Mouse (Mus musculus): ENCODE data around the gene Nup160. TPM values are rescaled to one million over a fixed set of nuclear protein-coding genes. Genes with fewer than 3 reads are reported as not detected.

The Nup160 gene
- polyA plus RNA-seq, 1 experiment from 2014 or later, result 16.2 TPM

DNA sequence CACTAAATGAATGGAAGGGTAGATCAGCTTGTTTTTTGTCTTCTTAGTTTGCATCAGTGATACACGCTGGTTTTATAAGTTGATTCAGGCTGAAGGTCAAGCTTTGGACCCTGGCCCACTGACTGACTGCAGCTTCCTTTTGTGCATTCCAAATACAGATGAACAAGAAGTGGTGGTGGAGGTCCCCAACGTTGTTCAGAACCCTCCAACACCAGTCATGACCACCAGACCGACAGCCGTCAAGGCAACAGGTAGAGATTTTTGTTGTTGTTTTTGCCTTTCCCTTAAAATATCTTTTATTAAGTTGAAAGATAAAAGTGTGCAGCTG, 69.5 kb downstream of the Nup160 start:
- Histone ChIP-seq H3K9ac (peak overlapping the region; percentile 93), H3K9me3 (replicated peaks) (no peaks in the 10 kb centered on the region), H3K4me1 (replicated peaks) (peaks cover 14% of the 10 kb centered on the region), H3K27ac (peak overlapping the region; percentile 96), H3K4me3 (peak overlapping the region; percentile 81), H3K4me2 (peak overlapping the region; percentile 71), H3K27me3 (no peaks in the 10 kb centered on the region), H3K36me3 (peaks cover 15% of the 10 kb centered on the region; the same call in 1 of the 2 replicates)
- ATAC-seq (replicated peaks; ENCODE audit: insufficient number of reproducible peaks, insufficient read depth, low FRiP score, low read depth), result no peak
- 11% methylated on average over 4 of the region's 4 CpGs for WGBS

DNA sequence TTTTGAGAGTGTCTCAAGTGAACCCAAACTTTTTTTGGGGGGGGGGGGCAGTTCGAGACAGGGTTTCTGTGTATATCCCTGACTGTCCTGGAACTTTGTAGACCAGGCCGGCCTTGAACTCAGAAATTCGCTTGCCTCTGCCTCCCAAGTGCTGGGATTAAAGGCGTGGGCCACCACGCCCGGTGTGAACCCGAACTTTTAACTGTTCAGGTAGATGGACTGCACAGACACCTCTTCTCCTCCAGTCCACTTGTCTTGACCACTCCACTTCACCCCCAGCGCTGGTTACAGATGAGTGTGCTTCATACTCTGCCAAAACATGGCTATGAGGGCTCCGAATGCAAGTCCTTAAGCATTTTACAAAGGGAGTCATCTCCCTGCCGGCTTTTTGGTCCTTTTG, 70.1 kb downstream of the Nup160 start:
- H3K9me3 ChIP-seq (replicated peaks), result no peaks in the 10 kb centered on the region
- H3K4me2 ChIP-seq, result peak overlapping the region; percentile 71
- peaks cover 16% of the 10 kb centered on the region; the same call in 1 of the 2 replicates for H3K36me3 ChIP-seq
- no peak overlapping the region for H3K9ac ChIP-seq
- H3K4me3 ChIP-seq, result peak overlapping the region; percentile 81
- H3K4me1 ChIP-seq (replicated peaks), result peaks cover 14% of the 10 kb centered on the region
- 93% methylated on average over 10 of the region's 10 CpGs for WGBS
- H3K27me3 ChIP-seq, result no peaks in the 10 kb centered on the region
- no peak overlapping the region for H3K27ac ChIP-seq
- ATAC-seq (replicated peaks; ENCODE audit: insufficient number of reproducible peaks, insufficient read depth, low FRiP score, low read depth), result no peak

DNA sequence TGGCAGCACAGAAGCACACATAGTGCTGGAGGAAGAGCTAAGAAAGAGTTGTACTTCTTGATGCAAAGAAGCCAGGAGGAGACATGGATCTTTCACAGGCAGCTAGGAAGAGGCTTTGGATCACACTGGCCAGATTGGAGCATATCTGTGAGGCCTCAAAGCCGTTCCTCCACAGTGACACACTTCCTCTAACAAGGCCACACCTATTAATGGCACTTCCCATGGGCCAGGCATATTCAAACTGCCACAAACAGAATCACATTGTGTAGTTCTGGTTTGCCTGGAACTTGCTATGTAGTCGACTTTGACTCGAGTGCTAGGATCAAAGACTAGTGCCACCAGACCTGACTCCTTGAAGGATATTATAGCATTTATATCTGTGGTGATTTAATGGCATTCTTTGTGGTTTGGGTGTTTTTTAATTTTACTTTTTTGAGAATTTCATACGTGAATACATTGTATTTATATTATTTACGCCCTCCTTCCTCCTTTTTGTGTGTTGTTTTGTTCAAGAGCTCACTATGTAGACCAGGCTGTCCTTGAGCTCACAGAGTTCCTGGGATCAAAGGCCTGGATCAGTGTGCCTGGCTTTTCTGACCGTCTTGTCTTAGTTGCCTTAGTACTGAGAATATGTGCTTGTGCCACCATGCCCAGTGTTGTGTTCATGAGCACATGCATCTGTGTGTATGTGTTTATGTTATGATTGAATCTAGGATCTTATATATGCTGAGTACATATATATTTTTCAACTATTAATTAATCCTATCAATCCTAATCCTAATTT, 72.9 kb downstream of the Nup160 start:
- Histone ChIP-seq H3K4me1 (replicated peaks) (peaks cover 14% of the 10 kb centered on the region), H3K27me3 (no peaks in the 10 kb centered on the region), H3K36me3 (peaks cover 42% of the 10 kb centered on the region), H3K4me3 (no peak overlapping the region), H3K27ac (no peak overlapping the region), H3K9ac (no peak overlapping the region), H3K4me2 (no peak overlapping the region), H3K9me3 (replicated peaks) (no peaks in the 10 kb centered on the region)
- 66% methylated on average over 6 of the region's 6 CpGs for WGBS
- no peak for ATAC-seq (replicated peaks; ENCODE audit: insufficient number of reproducible peaks, insufficient read depth, low FRiP score, low read depth)

DNA sequence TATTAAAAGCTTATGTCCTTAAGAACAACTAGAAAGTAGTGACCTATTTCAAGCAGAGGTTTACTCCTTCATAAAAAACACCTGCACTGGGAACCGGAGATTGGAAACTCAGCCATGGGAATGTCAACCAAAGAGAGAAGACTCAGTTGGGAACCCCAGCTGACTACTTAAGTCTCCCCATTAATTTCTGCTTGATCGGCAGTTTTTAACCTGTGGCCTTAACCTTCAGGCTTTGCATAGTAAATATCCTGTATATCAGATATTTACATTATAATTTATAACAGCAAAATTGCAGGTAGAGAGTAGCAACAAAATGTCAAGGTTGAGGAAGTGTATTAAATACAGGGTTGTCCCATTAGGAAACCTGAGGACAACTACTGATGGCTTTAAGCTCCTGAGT, 76.5 kb downstream of the Nup160 start:
- no peak for ATAC-seq (replicated peaks; ENCODE audit: insufficient number of reproducible peaks, insufficient read depth, low FRiP score, low read depth)
- no peaks in the 10 kb centered on the region for H3K9me3 ChIP-seq (replicated peaks)
- no peaks in the 10 kb centered on the region for H3K27me3 ChIP-seq
- H3K36me3 ChIP-seq, result peaks cover 66% of the 10 kb centered on the region
- H3K4me3 ChIP-seq, result no peak overlapping the region
- no peak overlapping the region for H3K4me2 ChIP-seq
- 92% methylated on average over 2 of the region's 2 CpGs for WGBS
- H3K9ac ChIP-seq, result no peak overlapping the region
- peaks cover 10% of the 10 kb centered on the region for H3K4me1 ChIP-seq (replicated peaks)
- H3K27ac ChIP-seq, result no peak overlapping the region

DNA sequence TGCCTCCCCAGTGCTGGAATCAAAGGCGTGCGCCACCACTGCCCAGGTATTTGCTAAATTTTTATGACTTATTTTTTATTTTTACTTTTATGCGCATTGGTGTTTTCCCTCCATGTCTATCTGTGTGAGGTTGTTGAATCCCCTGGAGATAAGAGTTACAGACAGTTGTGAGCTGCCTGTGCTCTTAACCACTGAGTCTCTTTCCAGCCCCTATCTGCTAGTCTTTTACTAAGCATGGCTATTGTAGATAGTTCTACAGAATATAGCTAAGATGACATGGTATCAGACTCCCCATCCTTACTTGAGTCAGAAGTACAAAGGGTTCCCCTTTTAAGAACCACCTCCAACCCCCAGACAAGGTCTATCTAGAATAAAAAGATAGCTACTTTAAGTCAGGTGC, 77.2 kb downstream of the Nup160 start:
- Histone ChIP-seq H3K4me3 (no peak overlapping the region), H3K4me2 (no peak overlapping the region), H3K27me3 (no peaks in the 10 kb centered on the region), H3K36me3 (peaks cover 69% of the 10 kb centered on the region), H3K9me3 (replicated peaks) (no peaks in the 10 kb centered on the region), H3K4me1 (replicated peaks) (peaks cover 6% of the 10 kb centered on the region), H3K9ac (no peak overlapping the region), H3K27ac (no peak overlapping the region)
- 99% methylated on average over 3 of the region's 3 CpGs for WGBS
- ATAC-seq (replicated peaks; ENCODE audit: insufficient number of reproducible peaks, insufficient read depth, low FRiP score, low read depth), result no peak

DNA sequence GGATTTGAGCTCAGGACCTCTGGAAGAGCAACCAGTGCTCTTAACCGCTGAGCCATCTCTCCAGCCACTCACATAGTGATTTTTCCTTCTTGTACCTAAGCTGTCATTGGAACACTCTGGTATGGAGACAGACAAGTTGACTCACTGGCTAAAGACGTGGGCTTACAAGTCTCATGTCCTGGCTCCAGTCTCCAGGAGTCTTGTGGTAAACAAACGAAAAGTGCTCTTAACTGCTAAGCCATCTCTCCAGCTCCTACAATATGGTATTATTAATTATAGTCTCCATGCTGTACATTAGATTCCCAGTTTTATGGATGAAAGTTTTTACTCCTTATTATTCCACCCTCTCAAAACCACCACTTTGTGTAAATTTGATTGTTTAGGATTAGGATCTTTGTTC, 88.1 kb downstream of the Nup160 start:
- no peak overlapping the region for H3K4me3 ChIP-seq
- H3K4me1 ChIP-seq (replicated peaks), result no peaks in the 10 kb centered on the region
- no peaks in the 10 kb centered on the region for H3K27me3 ChIP-seq
- peaks cover 82% of the 10 kb centered on the region for H3K36me3 ChIP-seq
- no peak overlapping the region for H3K27ac ChIP-seq
- H3K9me3 ChIP-seq (replicated peaks), result no peaks in the 10 kb centered on the region
- WGBS, result 85% methylated on average over 3 of the region's 3 CpGs
- no peak overlapping the region for H3K4me2 ChIP-seq
- no peak for ATAC-seq (replicated peaks; ENCODE audit: insufficient number of reproducible peaks, insufficient read depth, low FRiP score, low read depth)
- H3K9ac ChIP-seq, result no peak overlapping the region

DNA sequence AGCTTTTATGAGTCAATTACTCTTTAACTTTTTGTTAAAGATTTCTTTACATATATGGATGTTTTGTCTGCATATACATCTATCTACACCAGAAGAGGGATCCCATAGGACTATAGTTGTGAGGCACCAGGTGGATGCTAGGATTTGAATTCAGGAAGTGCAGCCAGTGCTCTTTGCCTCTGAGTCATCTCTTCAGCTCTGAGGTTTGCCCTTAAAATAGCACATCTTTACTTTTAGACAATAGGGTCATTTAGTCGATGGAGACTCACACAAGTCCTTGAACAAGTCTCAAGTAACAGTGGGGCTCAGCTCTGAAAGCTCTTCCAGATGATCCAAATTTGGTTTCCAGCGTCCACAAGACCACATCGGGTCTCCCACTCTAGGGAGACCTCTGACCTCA, 104.3 kb downstream of the Nup160 start:
- no peak overlapping the region for H3K9ac ChIP-seq
- no peak overlapping the region for H3K27ac ChIP-seq
- ATAC-seq (replicated peaks; ENCODE audit: insufficient number of reproducible peaks, insufficient read depth, low FRiP score, low read depth), result no peak
- no peaks in the 10 kb centered on the region for H3K27me3 ChIP-seq
- no peak overlapping the region for H3K4me2 ChIP-seq
- peaks cover 39% of the 10 kb centered on the region for H3K36me3 ChIP-seq
- H3K4me3 ChIP-seq, result no peak overlapping the region
- H3K9me3 ChIP-seq (replicated peaks), result no peaks in the 10 kb centered on the region
- peaks cover 21% of the 10 kb centered on the region for H3K4me1 ChIP-seq (replicated peaks)
- WGBS, result 34% methylated on average over 3 of the region's 3 CpGs

DNA sequence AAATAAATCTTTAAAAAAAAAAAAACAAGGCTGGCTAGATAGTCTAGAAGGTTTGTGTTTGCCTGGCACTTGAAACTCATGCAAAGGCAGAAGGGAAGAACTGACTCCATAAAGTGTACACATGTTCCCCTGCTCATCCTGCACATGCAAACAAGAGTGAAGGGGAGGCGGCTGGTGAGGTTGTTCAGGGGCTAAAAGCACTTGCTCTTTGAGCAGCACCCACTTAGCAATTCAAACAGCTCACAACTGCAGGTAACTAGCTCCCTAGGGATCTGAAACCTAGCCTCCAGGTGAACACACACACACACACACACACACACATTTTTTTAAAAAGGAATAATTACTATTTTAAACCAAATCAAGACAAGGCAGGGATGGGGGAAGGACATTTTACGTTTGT, 104.9 kb downstream of the Nup160 start:
- Histone ChIP-seq H3K4me3 (peak overlapping the region; percentile 66), H3K27ac (no peak overlapping the region), H3K9ac (no peak overlapping the region), H3K4me1 (replicated peaks) (peaks cover 21% of the 10 kb centered on the region), H3K36me3 (peaks cover 34% of the 10 kb centered on the region), H3K4me2 (peak overlapping the region; percentile 97), H3K27me3 (no peaks in the 10 kb centered on the region), H3K9me3 (replicated peaks) (no peaks in the 10 kb centered on the region)
- WGBS, result 40% methylated on average over 2 of the region's 2 CpGs
- no peak for ATAC-seq (replicated peaks; ENCODE audit: insufficient number of reproducible peaks, insufficient read depth, low FRiP score, low read depth)

DNA sequence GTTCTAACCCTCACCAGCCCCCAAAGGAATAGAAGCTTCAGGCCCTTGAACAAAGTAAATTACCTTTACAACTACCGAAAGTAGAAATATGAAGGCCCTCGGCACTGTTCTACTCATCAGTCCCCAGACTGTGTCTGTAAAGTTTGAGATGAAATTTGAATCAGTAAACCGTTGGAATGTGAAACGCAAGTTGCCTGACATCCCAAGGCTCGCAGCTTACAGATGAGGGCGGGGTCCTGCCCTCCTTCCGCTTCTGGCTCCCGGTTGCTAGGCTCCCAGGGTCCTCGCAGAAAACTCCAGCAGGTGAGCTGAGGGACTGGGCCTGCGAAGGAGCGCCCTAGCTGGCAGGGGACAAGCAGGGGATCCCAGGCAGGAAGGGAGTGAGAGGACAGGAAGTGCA, 105.4 kb downstream of the Nup160 start, which contains the start of gene Agbl2:
TSS of gene Agbl2 (plus strand) at position 270 of the 400 bp plus-strand sequence.
- Histone ChIP-seq H3K27ac (no peak within 1 kb of the TSS), H3K27me3 (no peaks in the 10 kb centered on the region), H3K4me3 (peak within 1 kb of the TSS; percentile 66), H3K9me3 (replicated peaks) (no peaks in the 10 kb centered on the region), H3K36me3 (peaks cover 30% of the 10 kb centered on the region), H3K9ac (peak within 1 kb of the TSS; percentile 52), H3K4me1 (replicated peaks) (peaks cover 21% of the 10 kb centered on the region), H3K4me2 (peak within 1 kb of the TSS; percentile 97)
- peak; percentile 56 for ATAC-seq (replicated peaks; ENCODE audit: insufficient number of reproducible peaks, insufficient read depth, low FRiP score, low read depth)
- WGBS, result 4% methylated on average over 11 of the region's 11 CpGs

DNA sequence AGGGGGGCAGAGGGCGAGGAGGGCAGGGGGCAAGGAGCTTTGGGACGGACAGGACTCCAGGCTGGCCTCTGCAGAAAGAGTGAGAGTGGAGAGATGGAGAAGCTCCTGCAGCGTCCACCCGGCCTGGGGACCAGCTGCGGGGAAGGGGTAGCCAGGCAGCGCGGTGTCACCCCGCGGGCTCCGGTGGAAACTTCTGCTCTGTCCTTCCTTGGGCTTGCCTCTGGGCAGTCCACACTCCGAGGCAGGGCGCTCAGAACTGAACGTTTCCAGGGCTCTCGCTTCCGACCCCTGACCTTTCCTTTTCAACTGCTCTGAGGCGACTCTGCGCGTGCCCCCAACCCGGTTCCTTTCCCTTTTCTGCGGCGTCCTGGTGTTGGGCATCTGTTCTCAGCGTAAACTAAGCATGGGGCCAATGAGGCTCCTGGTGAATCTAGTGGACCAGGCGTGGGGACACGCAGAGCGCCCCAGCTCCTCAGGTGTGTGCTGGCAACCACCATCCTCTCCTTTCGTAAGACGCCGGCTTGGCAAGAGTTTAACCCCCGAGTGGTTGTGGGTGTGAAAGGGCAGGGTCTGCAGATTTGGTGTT, 106.0 kb downstream of the Nup160 start:
- Histone ChIP-seq H3K9ac (peak overlapping the region; percentile 52), H3K9me3 (replicated peaks) (no peaks in the 10 kb centered on the region), H3K4me2 (peak overlapping the region; percentile 97), H3K36me3 (peaks cover 24% of the 10 kb centered on the region), H3K4me3 (peak overlapping the region; percentile 66), H3K4me1 (replicated peaks) (peaks cover 21% of the 10 kb centered on the region), H3K27ac (no peak overlapping the region), H3K27me3 (no peaks in the 10 kb centered on the region)
- peak; percentile 59 for ATAC-seq (replicated peaks; ENCODE audit: insufficient number of reproducible peaks, insufficient read depth, low FRiP score, low read depth)
- WGBS, result under 1% methylated on average over 28 of the region's 29 CpGs

Measured in heart, embryonic 15.5 days (tissue).